ENCODE assay signal across 8 mouse cellular contexts in the genomic region with DNA sequence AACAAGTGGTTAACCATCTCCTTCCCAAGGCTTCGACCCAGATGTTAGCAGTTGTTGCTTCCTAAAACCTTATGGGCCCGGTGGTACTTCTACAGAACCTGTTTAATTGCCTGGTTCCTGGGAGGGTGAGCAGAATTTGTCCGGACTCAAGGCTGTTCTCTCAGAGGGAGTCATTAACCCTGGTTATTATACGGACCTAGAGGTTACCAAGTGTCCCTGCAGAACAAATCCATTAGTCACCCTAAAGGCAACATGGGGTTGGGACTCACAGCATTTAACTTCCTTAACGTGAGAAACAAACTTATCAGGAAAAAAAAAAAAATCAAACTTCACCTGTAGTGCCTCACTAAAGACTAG. TPM values are rescaled to one million over a fixed set of nuclear protein-coding genes. Genes with fewer than 3 reads are reported as not detected.
DNase-seq lines count a peak whose midpoint lies in the region; ATAC-seq lines count a peak whose summit lies in the region.

No protein-coding gene starts in this region.

- ATAC-seq in heart, embryonic 14.5 days (ENCODE audit: insufficient number of reproducible peaks, insufficient read depth, low FRiP score, low read depth), result peak; percentile 24; the same call in 1 of the 2 replicates
- no peak for ATAC-seq in embryonic facial prominence, embryonic 11.5 days (replicated peaks; ENCODE audit: insufficient number of reproducible peaks, low FRiP score, low TSS enrichment, low read depth)
- ATAC-seq in intestine, embryonic 15.5 days, result peak; percentile 42
- peak; percentile 12; the same call in 1 of the 2 replicates for ATAC-seq in midbrain, embryonic 14.5 days (ENCODE audit: low FRiP score, low TSS enrichment)

- peaks cover 4% of the 10 kb centered on the region; the same call in 1 of the 2 replicates for H3K9me3 ChIP-seq in heart, embryonic 14.5 days (ENCODE audit: control insufficient read depth, low read length)
- no peaks in the 10 kb centered on the region for H3K9me3 ChIP-seq in embryonic facial prominence, embryonic 11.5 days (replicated peaks; ENCODE audit: control insufficient read depth, low read length)
- H3K9me3 ChIP-seq in intestine, embryonic 15.5 days, result no peaks in the 10 kb centered on the region
- no peaks in the 10 kb centered on the region for H3K9me3 ChIP-seq in midbrain, embryonic 14.5 days (ENCODE audit: control insufficient read depth, low read length)

- peak overlapping the region; percentile 87 to 93 for H3K27ac ChIP-seq in heart, embryonic 14.5 days (replicated peaks in 1 of 2; ENCODE audit: control insufficient read depth in 1 of 2, insufficient read depth in 1 of 2, low read depth in 2 of 2, low read length in 2 of 2)
- H3K27ac ChIP-seq in embryonic facial prominence, embryonic 11.5 days (replicated peaks; ENCODE audit: low read depth, low read length), result 0 out of 2 replicates have a peak overlapping the region, but pooled peaks have one; percentile 30
- H3K27ac ChIP-seq in intestine, embryonic 15.5 days, result peak overlapping the region; percentile 95
- H3K27ac ChIP-seq in midbrain, embryonic 14.5 days (replicated peaks; ENCODE audit: low read depth, low read length), result peak overlapping the region; percentile 10; the same call in 1 of the 2 replicates

- peak overlapping the region; percentile 12 to 20; a peak in 3 of 4 replicates for H3K4me3 ChIP-seq in heart, embryonic 14.5 days (ENCODE audit: control insufficient read depth in 1 of 2, insufficient read depth in 1 of 2, low read depth in 1 of 2, low read length in 2 of 2)
- H3K4me3 ChIP-seq in embryonic facial prominence, embryonic 11.5 days (ENCODE audit: low read depth, low read length), result no peak overlapping the region
- peak overlapping the region; percentile 11 for H3K4me3 ChIP-seq in intestine, embryonic 15.5 days (replicated peaks)
- H3K4me3 ChIP-seq in midbrain, embryonic 14.5 days (replicated peaks; ENCODE audit: low read depth, low read length), result peak overlapping the region; percentile 16

- 3% methylated on average over 5 of the region's 5 CpGs for WGBS in heart, embryonic 14.5 days
- 1% methylated on average over 5 of the region's 5 CpGs for WGBS in embryonic facial prominence, embryonic 11.5 days
- 2% methylated on average over 5 of the region's 5 CpGs for WGBS in intestine, embryonic 15.5 days
- WGBS in midbrain, embryonic 14.5 days, result under 1% methylated on average over 5 of the region's 5 CpGs

- intact Hi-C loops in heart, postnatal 25 days (cut with DNase I), result no loop called here

- peaks cover 17 to 45% of the 10 kb centered on the region in 2 experiments for H3K4me1 ChIP-seq in heart, embryonic 14.5 days (ENCODE audit: control insufficient read depth in 2 of 2, insufficient read depth in 2 of 2, low read length in 2 of 2)
- H3K4me1 ChIP-seq in embryonic facial prominence, embryonic 11.5 days (ENCODE audit: control insufficient read depth, insufficient read depth, low read length), result peaks cover 3% of the 10 kb centered on the region
- peaks cover 44% of the 10 kb centered on the region for H3K4me1 ChIP-seq in intestine, embryonic 15.5 days (replicated peaks)
- H3K4me1 ChIP-seq in midbrain, embryonic 14.5 days (ENCODE audit: control insufficient read depth, insufficient read depth, low read length), result peaks cover 30% of the 10 kb centered on the region

- H3K9ac ChIP-seq in heart, embryonic 14.5 days (ENCODE audit: low read length), result peak overlapping the region; percentile 67
- peak overlapping the region; percentile 35 for H3K9ac ChIP-seq in embryonic facial prominence, embryonic 11.5 days (replicated peaks; ENCODE audit: low read length)
- H3K9ac ChIP-seq in intestine, embryonic 15.5 days, result peak overlapping the region; percentile 28; the same call in 1 of the 2 replicates
- no peak overlapping the region; the same call in 1 of the 2 replicates for H3K9ac ChIP-seq in midbrain, embryonic 14.5 days (replicated peaks; ENCODE audit: low read length)

- peak overlapping the region; percentile 60 for H3K4me2 ChIP-seq in heart, embryonic 14.5 days (ENCODE audit: low read length)
- H3K4me2 ChIP-seq in embryonic facial prominence, embryonic 11.5 days (ENCODE audit: low read depth, low read length), result peak overlapping the region; percentile 54
- peak overlapping the region; percentile 48 for H3K4me2 ChIP-seq in intestine, embryonic 15.5 days (replicated peaks)
- H3K4me2 ChIP-seq in midbrain, embryonic 14.5 days (ENCODE audit: low read length), result peak overlapping the region; percentile 54

- no peaks in the 10 kb centered on the region for H3K36me3 ChIP-seq in heart, embryonic 14.5 days (ENCODE audit: control insufficient read depth, insufficient read depth, low read length)
- no peaks in the 10 kb centered on the region for H3K36me3 ChIP-seq in embryonic facial prominence, embryonic 11.5 days (replicated peaks; ENCODE audit: control insufficient read depth, insufficient read depth, low read depth, low read length)
- no peaks in the 10 kb centered on the region for H3K36me3 ChIP-seq in intestine, embryonic 15.5 days
- no peaks in the 10 kb centered on the region for H3K36me3 ChIP-seq in midbrain, embryonic 14.5 days (ENCODE audit: control insufficient read depth, insufficient read depth, low read length)

- no peak for DNase-seq in heart, postnatal 25 days (ENCODE audit: low spot score)
- DNase-seq in embryonic facial prominence, embryonic 11.5 days (ENCODE audit: low spot score), result no peak
- DNase-seq in midbrain, embryonic 14.5 days, result no peak
- DNase-seq in adrenal gland, postnatal 25 days, result no peak
- DNase-seq in embryo, embryonic 10.5 days (ENCODE audit: low spot score), result no peak
- DNase-seq in layer of hippocampus, adult 8-10 months (ENCODE audit: low spot score in 2 of 2), result no peak

- no peaks in the 10 kb centered on the region for H3K27me3 ChIP-seq in heart, embryonic 14.5 days (ENCODE audit: control insufficient read depth, insufficient read depth, low read length)
- H3K27me3 ChIP-seq in embryonic facial prominence, embryonic 11.5 days (ENCODE audit: control insufficient read depth, insufficient read depth, low read length), result no peaks in the 10 kb centered on the region
- H3K27me3 ChIP-seq in intestine, embryonic 15.5 days (replicated peaks), result no peaks in the 10 kb centered on the region
- no peaks in the 10 kb centered on the region for H3K27me3 ChIP-seq in midbrain, embryonic 14.5 days (ENCODE audit: control insufficient read depth, insufficient read depth, low read length)

RNA-seq across cellular contexts. Expression of gene Egln3, which starts 11.4 kb away (rescaled TPM):
- 13.8 and 14.9 TPM in 2 replicates for polyA plus RNA-seq in heart, embryonic 14.5 days (2014; fragmentation: Nextera tagmentation; extraction: Ambion mirVana)
- total RNA-seq in heart, postnatal 25 days (2021), result 10 to 100 TPM; 96.7 to 97.4 TPM
- polyA plus RNA-seq in embryonic facial prominence, embryonic 11.5 days (2014; fragmentation: Nextera tagmentation; extraction: Ambion mirVana), result 5.8 TPM in 2 replicates
- polyA plus RNA-seq in intestine, embryonic 15.5 days (2015; fragmentation: Nextera tagmentation; extraction: Ambion mirVana), result 54.2 and 57.9 TPM in 2 replicates
- polyA plus RNA-seq in midbrain, embryonic 14.5 days (2014; fragmentation: Nextera tagmentation; extraction: Ambion mirVana), result 5.6 and 5.9 TPM in 2 replicates
- 3.5 and 4.0 TPM in 2 replicates for total RNA-seq in adrenal gland, postnatal 25 days (2021)
- 1 to 10 TPM; 4.4 to 7.1 (median 5.3) TPM for total RNA-seq in layer of hippocampus, adult 8-10 months (2022)

Comparison
In these comparisons a context has a peak if more than half of its experiments do, and no peak if none do; other contexts are left out.
1. H3K27ac ChIP-seq: peak in every context shown above with its lines; median percentile 95 in intestine, embryonic 15.5 days; 90 in heart, embryonic 14.5 days; 30 in embryonic facial prominence, embryonic 11.5 days; 10 in midbrain, embryonic 14.5 days.